Mouse (Mus musculus): Measurements from ENCODE around the gene Xxylt1. TPM values are rescaled to one million over a fixed set of nuclear protein-coding genes. Genes with fewer than 3 reads are reported as not detected.

Xxylt1 gene
- 12.8 and 12.9 TPM in 2 replicates for total RNA-seq (2012; rRNA removed)
- polyA plus RNA-seq (2012; ENCODE audit: insufficient read depth in 1 of 2, insufficient read length in 2 of 2, low read depth in 1 of 2, low replicate concordance in 2 of 2, missing spikeins in 1 of 2): 100 to 1,000 TPM in 1 of 2 experiments, 10 to 100 TPM in 1; 26.6 to 164 TPM

- peak; percentile 95 for DNase-seq (ENCODE audit: low read depth, low spot score)
- peaks cover 15% of the 10 kb centered on the region for H3K79me2 ChIP-seq (ENCODE audit: control insufficient read depth, insufficient read depth, low read length, poor library complexity)
- no peaks in the 10 kb centered on the region for H3K27me3 ChIP-seq (ENCODE audit: control insufficient read depth in 1 of 2, insufficient read depth in 2 of 2, low read length in 2 of 2)
- peaks cover 0 to 12% of the 10 kb centered on the region in 2 experiments; a peak in 3 of 4 replicates for H3K4me1 ChIP-seq (ENCODE audit: control insufficient read depth in 1 of 2, insufficient read depth in 2 of 2, low read length in 2 of 2)
- peaks cover 0 to 10% of the 10 kb centered on the region in 2 experiments; a peak in 2 of 4 replicates for H3K36me3 ChIP-seq (ENCODE audit: control insufficient read depth in 1 of 2, insufficient read depth in 2 of 2, low read length in 2 of 2)
- H3K4me3 ChIP-seq (ENCODE audit: control insufficient read depth in 1 of 2, insufficient read depth in 1 of 2, low read depth in 2 of 2, low read length in 2 of 2): peak within 1 kb of the TSS; percentile 56 to 81
- peak in 2 of 3 experiments; percentile 30 to 68; a peak in 3 of 6 replicates for TF ChIP-seq CTCF (IDR thresholded peaks at IDR 0.05 in 2 of 3, conservative IDR thresholded peaks at IDR 0.05 in 1 of 3; ENCODE audit: control insufficient read depth in 1 of 3, insufficient read depth in 1 of 3, low read depth in 2 of 3, low read length in 3 of 3, poor library complexity in 1 of 3, severe bottlenecking in 1 of 3)
- TF ChIP-seq MYC (IDR thresholded peaks at IDR 0.05; ENCODE audit: low read depth, low read length): peak; percentile 81
- peak; percentile 78; the same call in 1 of the 2 replicates for TF ChIP-seq MAZ (IDR thresholded peaks at IDR 0.05; ENCODE audit: low read depth, low read length)
- TF ChIP-seq MXI1 (IDR thresholded peaks at IDR 0.05; ENCODE audit: low read depth, low read length): peak; percentile 87
- TF ChIP-seq RCOR1 (IDR thresholded peaks at IDR 0.05; ENCODE audit: low read depth, low read length): 0 out of 2 replicates have a peak, but pooled peaks have one; percentile 6
- peak; percentile 83 for TF ChIP-seq NELFE (IDR thresholded peaks at IDR 0.05; ENCODE audit: low read depth, low read length)
- TF ChIP-seq TBP (IDR thresholded peaks at IDR 0.05; ENCODE audit: low read depth, low read length): peak; percentile 74
- no peak for TF ChIP-seq ZC3H11A (IDR thresholded peaks at IDR 0.05; ENCODE audit: low read depth, low read length)
- peak; percentile 3; the same call in 1 of the 2 replicates for TF ChIP-seq RAD21 (IDR thresholded peaks at IDR 0.05; ENCODE audit: low read depth, low read length)
- TF ChIP-seq MAX (IDR thresholded peaks at IDR 0.05; ENCODE audit: low read length): peak; percentile 72
- TF ChIP-seq EP300 (IDR thresholded peaks at IDR 0.05; ENCODE audit: low read depth in 1 of 2, low read length in 2 of 2): no peak
- no peak for TF ChIP-seq MAFK (IDR thresholded peaks at IDR 0.05; ENCODE audit: borderline replicate concordance, low read depth, low read length)
- peak; percentile 15; the same call in 1 of the 2 replicates for TF ChIP-seq ETS1 (IDR thresholded peaks at IDR 0.05; ENCODE audit: low read depth, low read length)
- peak; percentile 92 for TF ChIP-seq ZMIZ1 (IDR thresholded peaks at IDR 0.05; ENCODE audit: low read depth, low read length)
- peak; percentile 63; the same call in 1 of the 2 replicates for TF ChIP-seq UBTF (IDR thresholded peaks at IDR 0.05; ENCODE audit: borderline replicate concordance, insufficient read depth, low read depth, low read length)
- TF ChIP-seq E2F4 (IDR thresholded peaks at IDR 0.05; ENCODE audit: borderline replicate concordance, low read depth, low read length): no peak
- TF ChIP-seq USF1 (IDR thresholded peaks at IDR 0.05; ENCODE audit: low read depth, low read length): peak; percentile 32; the same call in 1 of the 2 replicates
- peak; percentile 72 to 92; a peak in 3 of 4 replicates for TF ChIP-seq POLR2A (IDR thresholded peaks at IDR 0.05; ENCODE audit: control insufficient read depth in 1 of 2, insufficient read depth in 1 of 2, low read depth in 1 of 2, low read length in 2 of 2, poor library complexity in 1 of 2)
- peak; percentile 97 for TF ChIP-seq SIN3A (IDR thresholded peaks at IDR 0.05; ENCODE audit: low read length)
- peak; percentile 60 for TF ChIP-seq GATA1 (IDR thresholded peaks at IDR 0.05; ENCODE audit: low read depth, low read length)
- TF ChIP-seq HCFC1 (IDR thresholded peaks at IDR 0.05; ENCODE audit: low read depth, low read length): peak; percentile 82
- TF ChIP-seq TAL1 (IDR thresholded peaks at IDR 0.05; ENCODE audit: low read length): no peak
- no peak for TF ChIP-seq MEF2A (IDR thresholded peaks at IDR 0.05; ENCODE audit: extremely low read depth, insufficient replicate concordance, low read depth, low read length, poor library complexity, severe bottlenecking)
- peak; percentile 39; the same call in 1 of the 2 replicates for TF ChIP-seq NRF1 (IDR thresholded peaks at IDR 0.05; ENCODE audit: insufficient read depth, low read depth, low read length, poor library complexity, severe bottlenecking)
- TF ChIP-seq BHLHE40 (IDR thresholded peaks at IDR 0.05; ENCODE audit: borderline replicate concordance, low read depth, low read length): peak; percentile 70; the same call in 1 of the 2 replicates
- TF ChIP-seq ELF1 (IDR thresholded peaks at IDR 0.05; ENCODE audit: low read depth, low read length): 0 out of 2 replicates have a peak, but pooled peaks have one; percentile 38
- peak; percentile 19; the same call in 1 of the 2 replicates for TF ChIP-seq SMC3 (IDR thresholded peaks at IDR 0.05; ENCODE audit: low read depth, low read length)
- peak; percentile 70 for TF ChIP-seq TCF12 (IDR thresholded peaks at IDR 0.05; ENCODE audit: low read depth, low read length)
- H3K9me3 ChIP-seq (replicated peaks; ENCODE audit: insufficient read depth, low read length): no peaks in the 10 kb centered on the region
- H3K9ac ChIP-seq (ENCODE audit: control insufficient read depth, low read depth, low read length, poor library complexity, severe bottlenecking): peak within 1 kb of the TSS; percentile 89
- H3K27ac ChIP-seq (ENCODE audit: control insufficient read depth, low read depth, low read length): peak within 1 kb of the TSS; percentile 65
Observed at GRCm38 (mm10) chr16:31081125-31081664, at the start of gene Xxylt1. Gene Xxylt1 (minus strand): TSS chr16:31081432.

Data from MEL (cell line).